8 mouse cellular contexts compared by ENCODE assay signal in genomic region chr2:65931841-65932311, GRCm38 (mm10).
DNase-seq lines count a peak whose midpoint lies in the region; ATAC-seq and TF ChIP-seq lines count a peak whose summit lies in the region.

No protein-coding gene starts in this region.

- intact Hi-C loops in left cerebral cortex, postnatal 14 days (cut with DNase I): loop anchor here (2.0 to 5.0 kb wide), 2 partner anchors 40 to 85 kb away; no protein-coding TSS in a partner anchor

- TF ChIP-seq CTCF in stomach, postnatal 0 days (IDR thresholded peaks at IDR 0.05; ENCODE audit: low read depth): no peak

- H3K4me3 ChIP-seq in intestine, embryonic 16.5 days (ENCODE audit: low read length): peak overlapping the region; percentile 47
- peak overlapping the region; percentile 49 for H3K4me3 ChIP-seq in midbrain, embryonic 12.5 days
- H3K4me3 ChIP-seq in stomach, postnatal 0 days (ENCODE audit: low read depth, low read length): peak overlapping the region; percentile 38

- H3K9ac ChIP-seq in intestine, embryonic 16.5 days (ENCODE audit: low read depth, low read length): peak overlapping the region; percentile 52
- H3K9ac ChIP-seq in midbrain, embryonic 12.5 days (replicated peaks): peak overlapping the region; percentile 69
- H3K9ac ChIP-seq in stomach, postnatal 0 days (ENCODE audit: low read length): peak overlapping the region; percentile 28; the same call in 1 of the 2 replicates

- peak overlapping the region; percentile 64 for H3K4me2 ChIP-seq in intestine, embryonic 16.5 days (ENCODE audit: low read depth, low read length)
- peak overlapping the region; percentile 65 for H3K4me2 ChIP-seq in midbrain, embryonic 12.5 days (replicated peaks)
- peak overlapping the region; percentile 72 for H3K4me2 ChIP-seq in stomach, postnatal 0 days (replicated peaks; ENCODE audit: low read depth)

- H3K4me1 ChIP-seq in intestine, embryonic 16.5 days (ENCODE audit: control insufficient read depth, insufficient read depth, low read length): no peaks in the 10 kb centered on the region
- H3K4me1 ChIP-seq in midbrain, embryonic 12.5 days: peaks cover 9% of the 10 kb centered on the region; the same call in 1 of the 2 replicates
- H3K4me1 ChIP-seq in stomach, postnatal 0 days (replicated peaks; ENCODE audit: control insufficient read depth, insufficient read depth): no peaks in the 10 kb centered on the region

- H3K9me3 ChIP-seq in intestine, embryonic 16.5 days (ENCODE audit: control insufficient read depth, low read length): no peaks in the 10 kb centered on the region
- H3K9me3 ChIP-seq in midbrain, embryonic 12.5 days: no peaks in the 10 kb centered on the region
- H3K9me3 ChIP-seq in stomach, postnatal 0 days (ENCODE audit: control insufficient read depth, low read length): no peaks in the 10 kb centered on the region

- H3K27me3 ChIP-seq in intestine, embryonic 16.5 days (replicated peaks; ENCODE audit: control insufficient read depth, insufficient read depth, low read length): no peaks in the 10 kb centered on the region
- H3K27me3 ChIP-seq in midbrain, embryonic 12.5 days: no peaks in the 10 kb centered on the region
- H3K27me3 ChIP-seq in stomach, postnatal 0 days (ENCODE audit: control insufficient read depth, insufficient read depth, low read length): no peaks in the 10 kb centered on the region

- 2% methylated on average over 11 of the region's 11 CpGs for WGBS in intestine, embryonic 16.5 days
- under 1% methylated on average over 11 of the region's 11 CpGs for WGBS in midbrain, embryonic 12.5 days
- WGBS in stomach, postnatal 0 days: 6% methylated on average over 11 of the region's 11 CpGs

- H3K27ac ChIP-seq in intestine, embryonic 16.5 days (ENCODE audit: low read length): no peak overlapping the region
- H3K27ac ChIP-seq in midbrain, embryonic 12.5 days (replicated peaks): peak overlapping the region; percentile 89
- H3K27ac ChIP-seq in stomach, postnatal 0 days (replicated peaks): no peak overlapping the region

- TF ChIP-seq EP300 in stomach, postnatal 0 days (optimal IDR thresholded peaks at IDR 0.05): no peak

- DNase-seq in Muller cell, postnatal 12 days (ENCODE audit: inconsistent ontology term): peak; percentile 69
- peak; percentile 35 for DNase-seq in cerebellum, adult 8-10 months
- peak; percentile 76 for DNase-seq in forelimb bud, embryonic 11.5 days (ENCODE audit: low read depth, low spot score)
- peak; percentile 70 to 92 for DNase-seq in left cerebral cortex, postnatal 14 days (ENCODE audit: low spot score in 2 of 2)
- DNase-seq in stomach, postnatal 0 days (ENCODE audit: low spot score): peak; percentile 35
- DNase-seq in gastrocnemius, postnatal 25 days: no peak

- H3K36me3 ChIP-seq in intestine, embryonic 16.5 days (ENCODE audit: control insufficient read depth, insufficient read depth, low read length): no peaks in the 10 kb centered on the region
- no peaks in the 10 kb centered on the region for H3K36me3 ChIP-seq in midbrain, embryonic 12.5 days
- H3K36me3 ChIP-seq in stomach, postnatal 0 days (ENCODE audit: control insufficient read depth, insufficient read depth, low read length): no peaks in the 10 kb centered on the region

- ATAC-seq in intestine, embryonic 16.5 days: peak; percentile 88
- peak; percentile 94 for ATAC-seq in midbrain, embryonic 12.5 days (ENCODE audit: low FRiP score, low read depth)
- ATAC-seq in stomach, postnatal 0 days (ENCODE audit: low FRiP score, low TSS enrichment): no peak
